Mouse (Mus musculus) forebrain, embryonic 12.5 days (tissue): ENCODE measurements around the gene 6030468B19Rik. TPM values are rescaled to one million over a fixed set of nuclear protein-coding genes. Genes with fewer than 3 reads are reported as not detected.
A peak's percentile ranks its signal among the peaks of the same experiment; 100 is the strongest.
"Not testable (repeated sequence)": the region's sequence is repeated elsewhere in the genome, so short reads cannot be mapped to it uniquely, and the experiment has no call there.

Experiments used
- ATAC-seq: fragments of 200-750 bp; cut with Nextera tagmentation; 2 replicates; pipeline ENCODE4 v1.8.0; 2017; ENCODE audit warnings: moderate TSS enrichment; ENCODE audit not compliant: low FRiP score
- H3K27ac ChIP-seq: fragments of 300-500 bp; sonication (generic); 2 replicates; pipeline ENCODE4 v1.5.1; 2016; ENCODE audit warnings: mild to moderate bottlenecking
- H3K27me3 ChIP-seq: fragments of 300-500 bp; sonication (generic); 2 replicates; pipeline ENCODE4 v1.6.1; 2016; ENCODE audit warnings: mild to moderate bottlenecking
- H3K36me3 ChIP-seq: fragments of 300-500 bp; sonication (generic); replicated peaks from 2 replicates; pipeline ENCODE4 v1.6.1; 2016; ENCODE audit warnings: mild to moderate bottlenecking
- H3K4me1 ChIP-seq: fragments of 300-500 bp; sonication (generic); 2 replicates; pipeline ENCODE4 v1.6.1; 2016
- H3K4me2 ChIP-seq: fragments of 300-500 bp; sonication (generic); 2 replicates; pipeline ENCODE4 v1.6.1; 2016; ENCODE audit warnings: mild to moderate bottlenecking, moderate library complexity
- H3K4me3 ChIP-seq: fragments of 300-500 bp; sonication (generic); replicated peaks from 2 replicates; pipeline ENCODE4 v1.5.1; 2016; ENCODE audit warnings: mild to moderate bottlenecking
- H3K9ac ChIP-seq: fragments of 300-500 bp; sonication (generic); 2 replicates; pipeline ENCODE4 v1.6.1; 2016; ENCODE audit warnings: mild to moderate bottlenecking
- H3K9me3 ChIP-seq: fragments of 300-500 bp; sonication (generic); 2 replicates; pipeline ENCODE4 v1.6.1; 2016
- WGBS: fragments of 180-500 bp; shearing (Covaris S2); methylation state at CpG from one replicate; pipeline ENCODE4 v1.1.7; 2016; 5-methylcytosine and 5-hydroxymethylcytosine counted together
- polyA plus RNA-seq: library from polyadenylated mRNA; unstranded; fragments of >200 nt; fragmentation: Nextera tagmentation; extraction: Ambion mirVana; gene quantifications from 2 replicates; pipeline ENCODE4 v1.2.1, GENCODE M21; 2016

The 6030468B19Rik gene
- polyA plus RNA-seq, 1 experiment from 2014 or later: not detected

GRCm38 (mm10) chr11:117825333-117826101 is 28.1 kb downstream of the 6030468B19Rik start, which contains the start of the genes Afmid and Tk1:
Gene Afmid, plus strand, starts transcription at chr11:117825924.
Gene Tk1, minus strand, starts transcription at chr11:117826092.
- Histone ChIP-seq H3K36me3 (peaks cover 30% of the 10 kb centered on the region), H3K9ac (peak within 1 kb of the TSS; percentile 74), H3K27ac (peak within 1 kb of the TSS; percentile 95), H3K9me3 (no peaks in the 10 kb centered on the region), H3K4me2 (peak within 1 kb of the TSS; percentile 81), H3K4me3 (peak within 1 kb of the TSS; percentile 61), H3K27me3 (no peaks in the 10 kb centered on the region), H3K4me1 (peaks cover 62% of the 10 kb centered on the region)
- peak; percentile 70 for ATAC-seq
- WGBS: under 1% methylated on average over 34 of the region's 34 CpGs

GRCm38 (mm10) chr11:117826164-117826563 is 28.7 kb downstream of the 6030468B19Rik start:
- WGBS: 6% methylated on average over 5 of the region's 5 CpGs
- peak; percentile 49 for ATAC-seq
- Histone ChIP-seq H3K4me3 (peak overlapping the region; percentile 61), H3K4me1 (peaks cover 64% of the 10 kb centered on the region), H3K4me2 (peak overlapping the region; percentile 81), H3K36me3 (peaks cover 24% of the 10 kb centered on the region), H3K9me3 (no peaks in the 10 kb centered on the region), H3K9ac (peak overlapping the region; percentile 74), H3K27me3 (no peaks in the 10 kb centered on the region), H3K27ac (peak overlapping the region; percentile 95)

GRCm38 (mm10) chr11:117826916-117827315 is 29.5 kb downstream of the 6030468B19Rik start:
- Histone ChIP-seq H3K9me3 (no peaks in the 10 kb centered on the region), H3K4me2 (peak overlapping the region; percentile 81; the same call in 1 of the 2 replicates), H3K4me1 (peaks cover 66% of the 10 kb centered on the region), H3K9ac (0 out of 2 replicates have a peak overlapping the region, but pooled peaks have one; percentile 74), H3K27ac (no peak overlapping the region), H3K4me3 (no peak overlapping the region), H3K27me3 (no peaks in the 10 kb centered on the region), H3K36me3 (peaks cover 16% of the 10 kb centered on the region)
- 72% methylated on average over 8 of the region's 8 CpGs for WGBS
- no peak for ATAC-seq

- Histone ChIP-seq H3K27me3 (no peaks in the 10 kb centered on the region), H3K4me1 (peaks cover 71% of the 10 kb centered on the region), H3K36me3 (peaks cover 12% of the 10 kb centered on the region), H3K9ac (0 out of 2 replicates have a peak overlapping the region, but pooled peaks have one; percentile 8), H3K9me3 (no peaks in the 10 kb centered on the region), H3K4me3 (no peak overlapping the region), H3K4me2 (no peak overlapping the region), H3K27ac (no peak overlapping the region)
- WGBS: 83% methylated on average over 3 of the region's 3 CpGs
- ATAC-seq: no peak
These were observed 29.9 kb downstream of the 6030468B19Rik start for GRCm38 (mm10) chr11:117827386-117827785.

- peaks cover 66% of the 10 kb centered on the region for H3K4me1 ChIP-seq
These were observed 30.9 kb downstream of the 6030468B19Rik start for GRCm38 (mm10) chr11:117828149-117828887.

GRCm38 (mm10) chr11:117828888-117829604 is 31.6 kb downstream of the 6030468B19Rik start:
- H3K4me3 ChIP-seq: no peak overlapping the region
- H3K27me3 ChIP-seq: no peaks in the 10 kb centered on the region
- H3K9me3 ChIP-seq: no peaks in the 10 kb centered on the region
- H3K36me3 ChIP-seq: no peaks in the 10 kb centered on the region
- H3K4me1 ChIP-seq: peaks cover 61% of the 10 kb centered on the region
- H3K27ac ChIP-seq: 0 out of 2 replicates have a peak overlapping the region, but pooled peaks have one; percentile 31
- ATAC-seq: no peak
- no peak overlapping the region for H3K9ac ChIP-seq
- no peak overlapping the region for H3K4me2 ChIP-seq
- WGBS: 64% methylated on average over 9 of the region's 9 CpGs

More at GRCm38 (mm10) chr11:117828149-117828887, 30.9 kb downstream of the 6030468B19Rik start:
- H3K36me3 ChIP-seq: peaks cover 3% of the 10 kb centered on the region
- no peaks in the 10 kb centered on the region for H3K27me3 ChIP-seq
- no peaks in the 10 kb centered on the region for H3K9me3 ChIP-seq
- H3K9ac ChIP-seq: 0 out of 2 replicates have a peak overlapping the region, but pooled peaks have one; percentile 25
- H3K27ac ChIP-seq: peak overlapping the region; percentile 8; the same call in 1 of the 2 replicates
- WGBS: 83% methylated on average over 18 of the region's 18 CpGs
- no peak overlapping the region for H3K4me2 ChIP-seq
- H3K4me3 ChIP-seq: no peak overlapping the region
- no peak for ATAC-seq

GRCm38 (mm10) chr11:117829671-117830215 is 32.3 kb downstream of the 6030468B19Rik start:
- Histone ChIP-seq H3K4me2 (no peak overlapping the region), H3K9me3 (no peaks in the 10 kb centered on the region), H3K4me3 (no peak overlapping the region), H3K9ac (no peak overlapping the region), H3K27me3 (no peaks in the 10 kb centered on the region), H3K36me3 (no peaks in the 10 kb centered on the region), H3K4me1 (peaks cover 55% of the 10 kb centered on the region), H3K27ac (no peak overlapping the region)
- ATAC-seq: no peak
- 91% methylated on average over 2 of the region's 2 CpGs for WGBS

- no peaks in the 10 kb centered on the region for H3K27me3 ChIP-seq
- H3K27ac ChIP-seq: no peak overlapping the region
- H3K4me2 ChIP-seq: no peak overlapping the region
- no peak overlapping the region for H3K4me3 ChIP-seq
- H3K9ac ChIP-seq: no peak overlapping the region
- H3K4me1 ChIP-seq: peaks cover 49% of the 10 kb centered on the region
- 81% methylated on average over 9 of the region's 9 CpGs for WGBS
- ATAC-seq: no peak
- H3K36me3 ChIP-seq: no peaks in the 10 kb centered on the region
- H3K9me3 ChIP-seq: no peaks in the 10 kb centered on the region
These were observed 32.9 kb downstream of the 6030468B19Rik start for GRCm38 (mm10) chr11:117830401-117830800.

GRCm38 (mm10) chr11:117832086-117832969 is 34.9 kb downstream of the 6030468B19Rik start:
- Histone ChIP-seq H3K4me2 (peak overlapping the region; percentile 67), H3K4me3 (peak overlapping the region; percentile 36), H3K4me1 (peaks cover 33% of the 10 kb centered on the region), H3K27me3 (no peaks in the 10 kb centered on the region), H3K9me3 (no peaks in the 10 kb centered on the region), H3K27ac (peak overlapping the region; percentile 59; the same call in 1 of the 2 replicates), H3K36me3 (no peaks in the 10 kb centered on the region), H3K9ac (peak overlapping the region; percentile 12; the same call in 1 of the 2 replicates)
- peak; percentile 83 for ATAC-seq
- 19% methylated on average over 28 of the region's 28 CpGs for WGBS

GRCm38 (mm10) chr11:117833509-117833908 is 36.0 kb downstream of the 6030468B19Rik start:
- H3K27me3 ChIP-seq, H3K4me2 ChIP-seq, H3K9me3 ChIP-seq, H3K4me3 ChIP-seq, H3K9ac ChIP-seq, ATAC-seq, H3K36me3 ChIP-seq, H3K27ac ChIP-seq: not testable (repeated sequence)
- H3K4me1 ChIP-seq: peaks cover 23% of the 10 kb centered on the region
- 87% methylated on average over 5 of the region's 6 CpGs for WGBS

GRCm38 (mm10) chr11:117834086-117834485 is 36.6 kb downstream of the 6030468B19Rik start:
- H3K9me3 ChIP-seq: no peaks in the 10 kb centered on the region
- H3K27me3 ChIP-seq: no peaks in the 10 kb centered on the region
- ATAC-seq: no peak
- WGBS: 98% methylated on average over 8 of the region's 8 CpGs
- H3K27ac ChIP-seq: no peak overlapping the region
- no peak overlapping the region for H3K9ac ChIP-seq
- H3K4me3 ChIP-seq: no peak overlapping the region
- no peak overlapping the region for H3K4me2 ChIP-seq
- peaks cover 17% of the 10 kb centered on the region for H3K4me1 ChIP-seq
- H3K36me3 ChIP-seq: no peaks in the 10 kb centered on the region
